Mouse (Mus musculus): Measurements from ENCODE around the gene Crhbp.
A peak's percentile ranks its signal among the peaks of the same experiment; 100 is the strongest.

DNA sequence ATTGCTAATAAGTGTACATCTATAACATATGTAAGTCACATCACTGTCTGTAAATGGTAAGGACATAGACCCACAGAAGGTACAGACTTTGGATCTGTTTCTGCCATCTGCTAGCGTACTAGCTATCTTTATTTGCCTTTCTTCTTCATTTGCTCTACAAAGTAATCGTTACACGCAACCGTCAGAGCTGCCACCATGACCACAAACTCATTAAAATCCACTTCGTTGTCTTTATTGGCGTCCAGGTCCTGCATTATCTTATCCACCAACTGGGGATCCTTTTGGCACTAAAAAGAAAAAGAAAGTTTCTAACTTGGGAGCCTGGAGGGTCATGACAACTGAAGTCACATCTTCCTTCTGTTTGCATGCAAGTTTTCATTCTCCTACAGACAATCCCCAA is 32.4 kb upstream of the Crhbp start:
- TF ChIP-seq CTCF (IDR thresholded peaks at IDR 0.05; ENCODE audit: low read depth) (no peak), EP300 (IDR thresholded peaks at IDR 0.05; ENCODE audit: low read depth) (peak; percentile 93)
